Mouse (Mus musculus) liver, embryonic 14.5 days (tissue): ENCODE data around the gene Apoc4.

Experiments used
- CTCF ChIP-seq: IDR thresholded peaks from 2 replicates; pipeline ENCODE4 v1.5.1; 2016; ENCODE audit warnings: antibody characterized with exemption, low read depth, control low read depth
- EP300 ChIP-seq: IDR thresholded peaks from 2 replicates; pipeline ENCODE4 v1.6.1; 2016; ENCODE audit warnings: antibody characterized with exemption, low read depth

DNA sequence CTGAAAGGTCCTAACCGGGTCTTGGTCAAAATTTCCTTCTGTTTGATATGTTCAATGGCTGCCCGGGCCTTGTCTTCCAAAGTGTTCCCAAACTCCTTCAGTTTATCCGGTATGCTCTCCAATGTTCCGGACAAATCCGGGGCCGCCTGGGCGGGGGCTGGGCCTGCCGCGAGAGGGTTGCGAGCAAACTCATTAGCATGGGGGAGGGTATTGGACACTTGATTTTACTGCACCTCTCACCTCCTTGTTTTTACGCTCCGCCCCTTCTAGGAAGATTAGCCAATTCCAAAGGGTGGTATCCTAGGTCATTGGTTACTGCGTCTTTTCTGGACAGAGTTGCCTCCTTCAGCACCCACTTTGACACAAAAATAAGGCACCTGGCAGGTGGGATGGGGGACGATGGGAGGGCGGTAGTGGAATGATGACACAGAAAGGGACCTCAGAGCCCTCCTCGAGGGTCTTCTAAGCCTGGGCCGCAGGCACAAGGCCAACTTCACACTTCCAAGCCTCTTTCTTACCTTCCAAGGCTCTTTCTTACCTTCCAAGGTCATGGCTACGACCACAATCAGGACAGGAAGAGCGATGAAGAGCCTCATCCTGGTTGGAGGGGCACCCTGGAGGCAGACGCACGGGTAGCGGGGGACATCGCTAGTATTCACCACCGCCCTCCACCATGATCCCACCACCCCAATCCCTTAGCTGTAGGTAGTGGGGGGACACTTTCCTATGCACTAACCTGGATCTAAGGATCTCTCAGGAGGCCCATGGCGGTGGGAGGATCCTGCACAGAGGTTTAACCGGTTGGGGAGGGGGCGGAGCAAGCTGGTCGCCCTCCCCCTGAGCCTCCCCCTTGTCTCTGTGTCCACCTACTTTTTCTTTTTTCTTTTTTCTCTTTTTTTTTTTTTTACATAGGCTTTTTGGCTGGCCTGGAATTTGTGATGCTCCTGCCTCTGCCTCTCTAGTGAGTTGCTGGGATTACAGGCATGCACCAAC, 10.9 kb upstream of the Apoc4 start, which contains the start of gene Apoc1:
- TF ChIP-seq CTCF (no peak), EP300 (no peak)
